Mouse (Mus musculus) forebrain, embryonic 11.5 days (tissue): ENCODE data around the gene 5330417H12Rik. TPM values are rescaled to one million over a fixed set of nuclear protein-coding genes. Genes with fewer than 3 reads are reported as not detected.

ENCODE experiments used
- ATAC-seq: fragments of 200-750 bp; cut with Nextera tagmentation; replicated peaks from 2 replicates; pipeline ENCODE4 v1.8.0; 2017; ENCODE audit warnings: moderate TSS enrichment; ENCODE audit not compliant: low FRiP score
- DNase-seq: peaks from one replicate; pipeline ENCODE4 v3.0.0-alpha.2; 2017; ENCODE audit warnings: low spot score
- H3K27ac ChIP-seq: fragments of 300-500 bp; sonication (generic); 2 replicates; pipeline ENCODE4 v1.5.1; 2014; ENCODE audit warnings: low read depth, low read length
- H3K27me3 ChIP-seq: fragments of 300-500 bp; sonication (generic); 2 replicates; pipeline ENCODE4 v1.6.1; 2014; ENCODE audit warnings: mild to moderate bottlenecking, low read length, mixed read lengths; ENCODE audit not compliant: control insufficient read depth, insufficient read depth
- H3K36me3 ChIP-seq: fragments of 300-500 bp; sonication (generic); 2 replicates; pipeline ENCODE4 v1.6.1; 2014; ENCODE audit warnings: mild to moderate bottlenecking, low read length, moderate library complexity, mixed read lengths; ENCODE audit not compliant: control insufficient read depth, insufficient read depth
- H3K4me1 ChIP-seq: fragments of 300-500 bp; sonication (generic); replicated peaks from 2 replicates; pipeline ENCODE4 v1.6.1; 2014; ENCODE audit warnings: low read length, mixed read lengths; ENCODE audit not compliant: control insufficient read depth, insufficient read depth
- H3K4me2 ChIP-seq: fragments of 300-500 bp; sonication (generic); 2 replicates; pipeline ENCODE4 v1.6.1; 2014; ENCODE audit warnings: low read depth, mild to moderate bottlenecking, low read length, moderate library complexity, mixed read lengths; ENCODE audit not compliant: severe bottlenecking
- H3K4me3 ChIP-seq: fragments of 300-500 bp; sonication (generic); 2 replicates; pipeline ENCODE4 v1.5.1; 2014; ENCODE audit warnings: low read depth, low read length
- H3K9ac ChIP-seq: fragments of 300-500 bp; sonication (generic); 2 replicates; pipeline ENCODE4 v1.6.1; 2014; ENCODE audit warnings: low read length
- H3K9me3 ChIP-seq: fragments of 300-500 bp; sonication (generic); 2 replicates; pipeline ENCODE4 v1.6.1; 2016; ENCODE audit warnings: low read length, mixed read lengths; ENCODE audit not compliant: control insufficient read depth
- WGBS: fragments of 180-500 bp; shearing (Covaris S2); extraction: QIAGEN DNeasy Blood & Tissue Kit; methylation state at CpG from one replicate; pipeline ENCODE4 v1.1.7; 2014; 5-methylcytosine and 5-hydroxymethylcytosine counted together
- polyA plus RNA-seq: library from polyadenylated mRNA; unstranded; fragments of >200 nt; fragmentation: Nextera tagmentation; extraction: Ambion mirVana; gene quantifications from 2 replicates; pipeline ENCODE4 v1.2.1, GENCODE M21; 2014

The 5330417H12Rik gene
- polyA plus RNA-seq, 1 experiment from 2014 or later = not detected

DNA sequence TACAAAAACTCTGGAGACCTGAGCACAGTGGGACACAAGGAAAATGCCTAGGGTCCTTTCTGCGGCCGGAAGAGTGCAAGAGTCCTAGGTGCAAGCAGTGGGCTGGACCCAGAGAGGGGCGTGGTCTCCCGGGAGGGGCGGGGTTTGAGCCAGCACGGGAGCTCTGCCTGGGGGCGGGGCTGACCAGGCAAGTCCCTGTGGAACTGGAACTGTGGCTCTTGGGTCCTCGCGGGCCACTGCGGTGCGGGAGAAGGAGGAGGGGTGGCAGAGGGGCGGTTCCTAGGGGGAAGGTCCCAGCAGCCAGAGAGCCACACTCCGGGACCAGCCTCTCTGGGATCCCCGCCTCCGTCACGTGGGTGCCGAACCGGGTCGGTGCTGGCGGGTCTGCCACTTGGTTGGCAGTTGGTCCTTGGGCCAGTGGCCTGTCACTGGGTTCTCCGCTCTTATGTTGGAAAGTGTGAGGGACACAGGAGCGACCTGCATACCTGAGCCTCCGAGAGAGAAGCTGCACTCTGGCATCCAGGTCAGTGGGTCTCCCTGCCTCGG lies 30.0 kb downstream of the 5330417H12Rik start, which contains the start of gene Ppfibp2:
Ppfibp2 (plus strand) TSS at position 351 of the 546 bp plus-strand sequence.
- Histone ChIP-seq H3K9me3 (no peaks in the 10 kb centered on the region), H3K4me3 (peak within 1 kb of the TSS; percentile 46), H3K27ac (no peak within 1 kb of the TSS), H3K4me1 (peaks cover 2% of the 10 kb centered on the region; the same call in 1 of the 2 replicates), H3K36me3 (no peaks in the 10 kb centered on the region), H3K27me3 (no peaks in the 10 kb centered on the region; the same call in 1 of the 2 replicates), H3K4me2 (peak within 1 kb of the TSS; percentile 77), H3K9ac (peak within 1 kb of the TSS; percentile 43)
- WGBS = under 1% methylated on average over 24 of the region's 24 CpGs
- DNase-seq (peak; percentile 95), ATAC-seq (peak; percentile 99)

DNA sequence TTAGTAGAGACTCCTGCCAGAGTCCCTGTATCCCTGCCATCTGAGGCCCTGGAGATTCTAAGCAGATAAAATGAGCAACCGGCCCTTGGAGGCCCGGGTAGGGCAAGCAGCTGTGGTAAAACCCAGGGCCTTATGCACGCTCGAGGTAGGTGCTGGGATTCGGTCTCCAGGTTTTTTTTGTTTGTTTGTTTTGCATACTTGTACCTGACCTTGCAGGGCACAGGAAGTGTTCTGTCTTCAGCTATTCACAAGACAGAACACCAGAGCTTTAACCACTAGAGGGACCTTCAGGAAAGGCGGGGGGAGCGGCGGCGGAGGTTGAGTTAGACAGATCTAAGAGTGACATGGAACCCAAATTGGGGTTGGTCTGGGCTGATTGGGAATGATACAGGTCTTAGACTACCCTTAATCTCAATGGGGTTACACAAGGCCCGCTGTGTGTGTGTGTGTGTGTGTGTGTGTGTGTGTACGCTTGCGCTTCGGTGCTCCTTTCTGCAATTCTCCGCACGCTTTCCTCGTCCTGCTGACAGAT lies 30.6 kb downstream of the 5330417H12Rik start:
- Histone ChIP-seq H3K4me3 (peak overlapping the region; percentile 46), H3K27me3 (no peaks in the 10 kb centered on the region; the same call in 1 of the 2 replicates), H3K4me1 (peaks cover 2% of the 10 kb centered on the region; the same call in 1 of the 2 replicates), H3K4me2 (peak overlapping the region; percentile 77), H3K9me3 (no peaks in the 10 kb centered on the region), H3K9ac (peak overlapping the region; percentile 43), H3K27ac (no peak overlapping the region), H3K36me3 (no peaks in the 10 kb centered on the region)
- DNase-seq (peak; percentile 71), ATAC-seq (peak; percentile 79)
- WGBS = 2% methylated on average over 16 of the region's 16 CpGs

DNA sequence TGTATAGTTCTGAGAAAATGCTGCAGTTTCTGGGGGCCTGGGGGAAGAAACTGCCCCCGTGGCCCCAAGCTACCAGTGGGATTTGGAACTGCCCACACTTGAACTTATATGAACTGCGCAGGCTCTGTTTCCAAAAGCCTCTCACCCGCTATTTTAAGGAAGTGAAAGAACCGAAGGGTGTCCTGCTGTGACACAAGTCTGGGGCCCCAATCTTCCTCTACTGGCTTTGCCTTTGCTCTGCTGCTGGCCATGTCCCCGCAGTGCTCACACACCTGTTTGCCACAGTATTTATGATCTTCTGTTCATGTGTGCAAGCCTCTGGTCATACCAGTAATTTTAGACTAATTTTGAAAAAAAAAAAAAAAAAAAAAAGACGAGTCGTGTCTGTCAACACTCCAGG lies 31.1 kb downstream of the 5330417H12Rik start:
- 30% methylated on average over 7 of the region's 7 CpGs for WGBS

DNA sequence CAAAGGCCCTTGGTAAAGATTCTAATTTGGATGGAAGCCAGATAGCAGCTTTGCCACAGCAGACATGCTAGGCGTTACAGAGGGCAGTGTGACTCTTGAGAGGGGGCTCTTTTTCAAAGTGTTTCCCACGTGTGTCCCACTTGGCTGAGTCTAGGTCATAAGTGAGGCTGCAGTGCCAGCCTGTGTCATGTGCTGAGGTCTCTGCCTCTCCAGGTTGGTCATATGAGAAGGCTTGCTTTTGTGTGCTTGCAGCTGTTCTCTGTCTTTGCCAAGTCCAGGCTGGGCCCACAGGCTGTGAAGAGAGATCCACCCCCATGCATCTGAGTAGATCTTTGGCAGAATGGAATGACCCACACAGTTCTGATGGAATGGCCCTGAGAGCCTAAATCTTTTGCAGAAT lies 32.3 kb downstream of the 5330417H12Rik start:
- Histone ChIP-seq H3K36me3 (no peaks in the 10 kb centered on the region), H3K4me3 (no peak overlapping the region), H3K27me3 (no peaks in the 10 kb centered on the region; the same call in 1 of the 2 replicates), H3K9ac (no peak overlapping the region), H3K4me1 (peaks cover 2% of the 10 kb centered on the region; the same call in 1 of the 2 replicates), H3K27ac (no peak overlapping the region), H3K4me2 (no peak overlapping the region), H3K9me3 (no peaks in the 10 kb centered on the region)
- DNase-seq = no peak
- ATAC-seq = no peak
- 53% methylated on average over 2 of the region's 2 CpGs for WGBS

More for the DNA sequence above, 31.1 kb downstream of the 5330417H12Rik start:
- Histone ChIP-seq H3K27me3 (no peaks in the 10 kb centered on the region; the same call in 1 of the 2 replicates), H3K36me3 (no peaks in the 10 kb centered on the region), H3K9me3 (no peaks in the 10 kb centered on the region), H3K9ac (no peak overlapping the region; the same call in 1 of the 2 replicates), H3K4me1 (peaks cover 2% of the 10 kb centered on the region; the same call in 1 of the 2 replicates), H3K4me3 (no peak overlapping the region), H3K4me2 (peak overlapping the region; percentile 77; the same call in 1 of the 2 replicates), H3K27ac (no peak overlapping the region)
- DNase-seq = no peak
- ATAC-seq = no peak

DNA sequence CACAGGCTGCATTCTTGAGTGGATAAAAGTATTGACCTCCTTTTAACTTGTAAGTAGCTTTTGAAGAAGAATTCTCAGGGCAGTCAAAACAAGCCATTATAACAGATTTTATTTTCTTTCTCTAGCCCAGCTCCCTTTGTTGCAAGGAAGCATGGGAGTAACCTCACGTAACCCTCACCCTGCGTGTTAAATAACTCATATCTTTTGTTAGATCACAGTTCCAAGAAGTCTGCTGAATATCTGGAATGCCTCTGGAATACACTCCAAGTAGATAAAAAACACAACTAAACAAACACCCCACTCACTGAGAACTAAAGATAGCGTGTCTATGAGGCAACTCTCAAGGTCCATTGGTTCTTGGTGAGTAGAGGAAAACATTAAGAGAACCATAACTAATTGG lies 50.7 kb downstream of the 5330417H12Rik start:
- no peak overlapping the region for H3K4me2 ChIP-seq
- no peaks in the 10 kb centered on the region for H3K4me1 ChIP-seq
- DNase-seq (no peak), ATAC-seq (no peak)
- H3K4me3 ChIP-seq = no peak overlapping the region
- H3K27me3 ChIP-seq = no peaks in the 10 kb centered on the region
- H3K9ac ChIP-seq = no peak overlapping the region
- no peaks in the 10 kb centered on the region for H3K36me3 ChIP-seq
- no peaks in the 10 kb centered on the region for H3K9me3 ChIP-seq
- WGBS = 62% methylated on average over 3 of the region's 3 CpGs
- H3K27ac ChIP-seq = no peak overlapping the region

Other genes starting within 250 kb of the 5330417H12Rik start
- gene Olfml1, start 57.7 kb downstream of the 5330417H12Rik start, polyA plus RNA-seq = 5.6 and 6.9 TPM in 2 replicates
- 3.2 and 4.2 TPM in 2 replicates for gene Ppfibp2, start 30.0 kb downstream of the 5330417H12Rik start, polyA plus RNA-seq
- 0.11 TPM in 1 of 2 replicates, not detected in the other for gene Cyb5r2, start 132.9 kb upstream of the 5330417H12Rik start, polyA plus RNA-seq
- not detected in 2 replicates for gene Ovch2, start 176.0 kb upstream of the 5330417H12Rik start, polyA plus RNA-seq
- gene Olfr467, start 187.1 kb upstream of the 5330417H12Rik start, polyA plus RNA-seq = not detected in 2 replicates
- gene Olfr469, start 200.4 kb upstream of the 5330417H12Rik start, polyA plus RNA-seq = not detected in 2 replicates
- not detected in 2 replicates for gene Olfr470, start 222.3 kb upstream of the 5330417H12Rik start, polyA plus RNA-seq